Mouse (Mus musculus): ENCODE results near the gene Pard3b.

Pard3b gene

GRCm38 (mm10) chr1:62635203-62635602 lies 996.6 kb downstream of the Pard3b start:
- DNase-seq (ENCODE audit: extremely low spot score): no peak

DNA sequence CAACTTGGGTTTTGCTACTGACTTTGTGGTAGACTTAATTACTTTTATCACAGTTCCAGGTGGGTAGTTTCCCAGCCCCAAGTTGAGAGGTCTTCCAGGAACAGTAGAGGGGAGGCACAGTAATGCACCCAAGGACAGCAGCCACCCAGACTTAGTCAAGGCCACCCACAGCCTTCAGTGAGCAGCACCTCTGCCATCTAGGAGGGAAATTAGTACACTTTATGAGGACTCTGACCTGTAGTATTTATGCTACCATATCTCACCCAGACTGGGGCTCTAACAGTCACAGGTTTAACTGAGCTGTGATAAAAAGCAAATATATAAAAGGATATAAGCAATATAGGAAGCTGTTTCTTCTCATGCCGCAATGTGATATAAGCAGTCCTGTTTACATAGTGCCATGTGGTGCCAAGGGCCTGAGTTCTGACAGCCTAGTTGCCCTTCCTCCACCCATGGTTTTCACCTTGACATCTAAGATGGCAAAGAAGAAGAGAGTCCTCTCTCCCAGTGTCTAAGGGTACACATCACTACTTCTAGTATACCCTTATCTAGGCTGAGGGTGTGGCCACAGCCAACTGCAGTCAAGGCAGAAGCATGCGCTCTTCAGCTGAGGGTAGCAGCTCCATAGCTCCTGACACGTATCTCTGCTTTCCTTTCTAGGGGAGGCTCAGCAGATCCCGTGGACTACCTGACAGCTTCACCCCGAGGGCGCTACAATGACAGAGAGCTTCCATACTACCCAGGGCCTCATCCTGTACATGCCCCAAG lies 998.5 kb downstream of the Pard3b start:
- no peak for DNase-seq (ENCODE audit: extremely low spot score)

DNA sequence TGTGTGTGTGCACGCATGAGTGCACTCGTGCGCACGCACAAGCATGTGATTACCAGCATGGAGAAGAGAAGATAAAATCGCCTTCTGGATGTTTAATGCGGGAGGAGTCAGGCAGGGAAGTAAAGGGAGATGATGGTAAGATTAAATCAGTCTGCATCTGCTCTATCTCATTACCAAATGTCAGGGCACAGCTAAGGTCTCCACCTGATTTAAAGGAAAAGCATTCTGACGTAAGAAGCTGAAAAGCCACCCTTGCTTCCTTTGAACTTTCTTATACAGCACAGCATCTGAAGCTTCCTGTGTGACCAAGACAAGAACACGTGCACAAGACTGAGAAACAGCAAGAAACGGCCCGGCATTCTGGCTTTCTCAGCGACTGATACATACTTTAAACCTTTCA lies 1000.4 kb downstream of the Pard3b start:
- no peak for DNase-seq (ENCODE audit: extremely low spot score)

DNA sequence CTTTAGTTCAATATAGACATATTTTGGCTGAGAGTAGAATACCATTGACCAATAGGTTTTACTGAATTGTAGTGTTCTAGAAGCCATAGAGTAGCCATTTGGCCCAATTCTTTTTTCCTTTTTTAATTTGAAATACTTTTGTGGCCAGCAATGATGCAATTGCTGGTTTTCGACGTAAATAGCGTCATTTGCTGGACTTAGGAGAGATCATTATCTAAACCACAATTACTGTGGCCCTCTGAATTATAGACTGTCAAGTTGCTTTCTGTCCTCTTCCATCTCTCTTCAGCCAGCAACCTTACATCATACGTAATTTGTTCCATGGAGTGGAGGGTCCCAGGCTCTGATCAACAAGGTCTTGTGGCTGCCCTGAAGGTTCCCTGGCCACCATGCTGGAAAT lies 1000.8 kb downstream of the Pard3b start:
- DNase-seq (ENCODE audit: extremely low spot score): no peak

- no peak for DNase-seq (ENCODE audit: extremely low spot score)
Measured at GRCm38 (mm10) chr1:62644631-62645278, 1006.1 kb downstream of the Pard3b start.

- no peak for DNase-seq (ENCODE audit: extremely low spot score)
Measured at GRCm38 (mm10) chr1:62646812-62647211, 1008.2 kb downstream of the Pard3b start.

GRCm38 (mm10) chr1:62648116-62648515 lies 1009.5 kb downstream of the Pard3b start:
- DNase-seq (ENCODE audit: extremely low spot score): peak; percentile 68

- DNase-seq (ENCODE audit: extremely low spot score): peak; percentile 27
Measured at GRCm38 (mm10) chr1:62648591-62648990, 1010.0 kb downstream of the Pard3b start.

DNA sequence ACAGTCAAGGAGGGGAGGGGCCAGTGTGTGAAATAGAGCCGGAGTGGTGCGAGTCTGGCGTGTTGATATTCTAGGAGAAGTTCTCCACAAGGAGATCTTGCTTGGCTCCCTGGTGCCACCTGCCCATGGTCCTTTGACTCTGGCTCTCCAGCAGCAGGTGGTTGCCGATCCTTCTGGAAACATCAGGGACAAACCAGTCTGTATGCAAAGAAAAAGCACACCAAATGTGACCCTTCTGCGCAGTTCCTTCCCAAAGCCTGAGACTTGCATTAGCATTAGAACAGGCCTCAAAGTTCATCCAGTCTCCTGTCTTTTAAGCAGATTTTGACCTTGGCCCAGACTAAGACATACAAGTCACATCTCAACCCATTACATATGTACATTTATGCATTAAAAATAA lies 1011.9 kb downstream of the Pard3b start:
- DNase-seq (ENCODE audit: extremely low spot score): no peak

DNA sequence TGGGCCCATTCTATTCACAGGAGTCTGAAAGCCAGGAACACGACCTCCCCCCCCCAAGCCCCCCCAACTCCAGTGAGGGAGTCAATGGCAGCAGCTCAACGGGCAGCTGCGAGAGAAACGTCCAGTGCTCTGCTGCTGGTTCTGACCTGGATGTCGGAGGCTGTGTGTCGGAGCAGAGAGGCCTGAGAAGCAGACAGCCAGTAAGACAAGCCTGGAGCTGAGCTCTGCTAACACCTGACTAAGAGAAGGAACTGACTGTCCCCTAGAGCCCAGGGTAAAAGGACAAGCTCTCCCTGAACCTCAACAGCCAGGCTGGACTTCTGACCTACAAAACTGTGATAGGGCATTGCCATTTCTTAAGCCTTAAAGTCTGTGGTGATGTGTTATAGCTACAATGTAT lies 1015.8 kb downstream of the Pard3b start:
- no peak for DNase-seq (ENCODE audit: extremely low spot score)

DNA sequence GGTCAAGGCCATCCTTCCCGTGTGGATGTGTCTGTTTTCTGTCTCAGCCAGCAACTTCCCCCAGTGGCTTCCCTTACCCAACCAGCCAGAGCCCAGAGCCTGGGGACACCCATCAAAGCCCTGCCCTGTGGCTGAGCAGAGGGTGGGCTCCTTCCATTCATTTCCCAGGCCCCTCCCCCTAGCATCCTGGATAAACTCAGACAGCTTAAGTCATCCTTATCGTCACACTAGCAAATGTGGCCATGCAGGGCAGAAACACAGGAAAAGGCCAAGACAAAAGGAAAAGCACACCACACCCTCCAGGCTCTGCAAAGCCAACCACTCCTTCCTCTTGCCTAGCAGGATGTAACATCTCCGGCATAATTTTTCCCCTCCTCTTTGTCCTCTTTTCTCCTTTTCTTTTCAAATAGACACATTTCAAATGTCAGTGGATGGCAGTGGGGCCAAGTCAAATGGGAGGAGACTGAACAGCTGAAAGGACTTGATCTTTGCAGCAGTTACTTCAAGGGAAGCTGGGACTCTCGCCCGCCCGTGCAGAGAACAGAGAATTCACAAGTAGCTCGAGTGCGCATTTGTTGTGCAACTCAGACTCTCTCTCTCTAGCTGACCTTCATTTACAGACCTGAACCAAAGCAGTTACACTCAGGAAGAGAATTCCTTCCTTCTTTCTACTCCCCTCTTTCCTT lies 1026.5 kb downstream of the Pard3b start:
- DNase-seq (ENCODE audit: extremely low spot score): peak; percentile 32

DNA sequence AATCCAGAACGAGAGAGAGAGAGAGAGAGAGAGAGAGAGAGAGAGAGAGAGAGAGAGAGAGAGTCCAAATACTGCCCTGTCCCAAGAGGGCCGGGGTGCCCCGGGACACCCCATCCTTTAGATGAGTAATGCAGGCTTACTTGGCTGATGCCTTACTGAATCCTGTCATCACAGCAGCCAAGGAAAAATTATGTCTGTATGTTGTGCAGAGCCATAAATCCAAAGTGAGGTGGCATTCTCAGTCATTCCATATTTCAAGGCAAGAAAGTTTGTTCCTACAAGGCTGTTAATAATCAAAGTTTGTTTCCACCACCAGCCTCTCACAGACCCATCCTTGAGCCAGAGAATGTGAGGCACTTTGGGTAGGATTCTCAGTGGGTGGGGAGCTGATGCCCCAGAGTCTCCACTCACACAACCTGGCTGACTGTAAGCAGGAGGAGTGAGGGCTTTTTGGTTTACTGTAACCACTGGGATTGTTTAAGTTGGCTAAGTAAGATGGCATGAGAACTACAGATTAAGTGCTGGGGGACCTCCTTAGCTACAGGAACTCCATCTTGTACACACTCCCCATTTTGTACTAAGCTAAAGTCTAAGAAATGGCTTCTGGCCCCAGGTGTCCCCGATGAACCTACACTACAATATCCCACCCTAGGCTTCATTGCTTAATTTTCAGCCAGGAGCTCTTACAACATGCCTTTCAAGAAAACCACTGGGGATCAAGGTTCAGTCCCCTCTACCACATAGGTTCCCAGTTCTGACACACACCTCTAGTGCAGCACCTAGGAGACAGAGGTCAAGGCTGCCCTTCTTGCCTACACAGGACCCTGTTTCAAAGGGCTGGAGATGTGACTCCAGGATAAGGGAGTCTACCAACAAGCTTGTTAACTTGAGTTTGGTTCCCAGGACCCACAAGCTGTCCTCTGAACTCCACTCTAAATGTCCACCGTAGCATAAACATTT lies 1027.4 kb downstream of the Pard3b start:
- no peak for DNase-seq (ENCODE audit: extremely low spot score)

- no peak for DNase-seq (ENCODE audit: extremely low spot score)
Measured at GRCm38 (mm10) chr1:62666780-62667179, 1028.2 kb downstream of the Pard3b start.

- no peak for DNase-seq (ENCODE audit: extremely low spot score)
Measured at GRCm38 (mm10) chr1:62678611-62679344, 1040.2 kb downstream of the Pard3b start.

- no peak for DNase-seq (ENCODE audit: extremely low spot score)
Measured at GRCm38 (mm10) chr1:62679466-62679865, 1040.8 kb downstream of the Pard3b start.

DNA sequence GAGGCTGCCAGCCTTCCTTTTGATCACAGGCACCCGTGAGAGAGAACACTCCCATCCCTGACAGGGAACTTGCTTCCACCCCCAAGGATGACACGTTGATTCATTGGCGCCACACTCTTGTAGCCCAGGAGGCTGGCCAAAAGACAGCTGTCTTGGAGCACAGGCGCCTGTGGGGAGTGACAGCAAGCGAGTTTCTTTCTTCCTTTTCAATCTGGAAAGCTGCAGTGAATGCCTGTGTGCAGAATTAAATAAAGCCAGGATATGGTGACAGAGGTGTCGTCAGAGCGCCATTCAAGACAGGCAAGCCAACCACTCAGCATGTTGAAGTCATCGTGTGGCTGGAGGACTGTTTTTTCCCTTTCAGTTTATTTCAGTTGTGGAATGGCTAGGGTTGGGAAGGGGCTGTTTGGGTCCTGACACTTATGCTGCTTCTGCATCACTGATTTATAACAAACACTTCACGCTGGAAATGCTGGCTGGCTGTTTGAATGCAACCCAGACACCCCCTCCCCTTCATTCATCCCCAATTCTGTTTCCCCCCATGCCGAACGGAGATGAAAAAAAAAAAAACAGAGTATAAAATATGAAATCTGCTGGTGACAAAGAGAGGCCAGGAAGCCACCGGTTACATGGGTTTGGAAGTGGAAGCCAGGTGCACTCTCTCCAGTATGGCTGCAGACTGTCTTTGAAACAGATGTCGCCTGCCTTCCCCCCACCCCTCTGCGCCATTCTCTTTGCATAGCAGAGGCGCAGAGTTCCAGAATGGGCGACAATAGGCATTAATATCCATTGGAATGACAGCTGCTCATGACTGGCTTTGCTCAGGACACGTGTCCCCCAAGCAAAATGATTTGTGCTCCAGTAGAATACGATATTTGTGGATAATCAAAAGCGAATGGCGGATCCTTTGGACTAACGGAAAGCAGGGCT lies 1044.1 kb downstream of the Pard3b start:
- DNase-seq (ENCODE audit: extremely low spot score): peak; percentile 15

GRCm38 (mm10) chr1:62683498-62683897 lies 1044.9 kb downstream of the Pard3b start:
- DNase-seq (ENCODE audit: extremely low spot score): no peak

DNA sequence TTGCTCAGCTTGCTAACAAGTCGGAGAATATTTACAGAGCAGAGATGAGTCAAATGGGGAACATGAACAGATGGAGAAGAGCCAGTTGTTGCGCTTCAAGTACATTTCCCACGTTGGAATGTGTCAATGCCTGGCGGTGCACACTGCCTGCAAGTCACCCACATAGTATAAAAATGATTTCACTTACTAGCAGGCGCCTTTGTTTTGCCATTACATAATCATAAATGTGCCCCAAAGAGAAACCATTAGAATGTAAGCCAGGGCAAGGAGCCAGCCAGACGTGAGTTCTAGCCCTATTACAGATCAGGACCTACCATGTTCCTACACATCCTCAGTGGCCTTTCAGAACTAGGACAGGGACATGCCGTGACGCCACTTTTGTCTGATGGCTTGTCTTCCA lies 1048.9 kb downstream of the Pard3b start:
- no peak for DNase-seq (ENCODE audit: extremely low spot score)

- DNase-seq (ENCODE audit: extremely low spot score): no peak
Measured at GRCm38 (mm10) chr1:62691175-62691574, 1052.6 kb downstream of the Pard3b start.

All from embryo, embryonic 9.5 days (tissue).